Mouse (Mus musculus): ENCODE data around the gene Snx10.

The Snx10 gene

GRCm38 (mm10) chr6:51533467-51534200 lies 9.9 kb downstream of the Snx10 start:
- peak; percentile 67 for DNase-seq (ENCODE audit: low read depth, low spot score)

- no peak for DNase-seq (ENCODE audit: low read depth, low spot score)
Observed at GRCm38 (mm10) chr6:51535571-51535970, 11.9 kb downstream of the Snx10 start.

DNA sequence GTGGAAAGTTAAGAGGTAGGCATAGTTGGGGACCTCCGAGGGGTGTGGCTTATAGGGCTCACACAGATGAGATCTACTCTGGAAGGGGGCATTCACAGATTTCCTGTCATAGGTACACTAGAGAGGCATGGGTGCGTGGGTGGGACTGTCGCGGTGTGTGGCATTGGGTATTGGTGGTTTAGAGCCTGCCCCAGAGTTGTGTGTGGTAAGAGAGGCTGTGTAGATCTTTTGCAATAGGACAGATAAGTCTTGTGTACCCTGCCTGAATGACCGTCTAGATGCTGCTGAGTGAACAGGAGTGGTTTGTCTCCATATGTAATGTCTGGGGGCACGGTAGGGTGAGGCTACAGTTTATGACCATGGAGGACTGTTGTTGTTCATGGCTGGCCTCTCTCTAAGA lies 16.8 kb downstream of the Snx10 start:
- DNase-seq (ENCODE audit: low read depth, low spot score), result no peak

GRCm38 (mm10) chr6:51541422-51541821 lies 17.7 kb downstream of the Snx10 start:
- no peak for DNase-seq (ENCODE audit: low read depth, low spot score)

DNA sequence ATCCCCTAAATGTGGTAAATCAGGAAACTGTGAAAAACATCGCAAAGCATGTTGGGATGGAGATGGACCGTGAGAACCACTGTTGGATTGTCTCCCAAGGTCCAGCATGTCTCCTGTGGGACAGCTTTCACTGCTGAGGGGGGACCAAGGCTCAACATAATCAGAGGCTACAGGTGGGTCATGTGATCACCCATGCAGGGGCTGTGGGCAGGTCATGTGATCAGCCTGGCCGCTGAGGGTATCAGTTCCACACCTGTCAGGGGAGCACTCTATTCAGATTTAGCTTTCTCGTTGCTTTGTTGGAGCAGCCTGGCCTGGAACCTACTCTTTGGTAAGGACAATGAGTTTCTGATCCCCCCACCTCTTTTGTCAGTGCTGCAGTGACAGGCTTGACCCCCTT lies 18.4 kb downstream of the Snx10 start:
- DNase-seq (ENCODE audit: low read depth, low spot score), result no peak

DNA sequence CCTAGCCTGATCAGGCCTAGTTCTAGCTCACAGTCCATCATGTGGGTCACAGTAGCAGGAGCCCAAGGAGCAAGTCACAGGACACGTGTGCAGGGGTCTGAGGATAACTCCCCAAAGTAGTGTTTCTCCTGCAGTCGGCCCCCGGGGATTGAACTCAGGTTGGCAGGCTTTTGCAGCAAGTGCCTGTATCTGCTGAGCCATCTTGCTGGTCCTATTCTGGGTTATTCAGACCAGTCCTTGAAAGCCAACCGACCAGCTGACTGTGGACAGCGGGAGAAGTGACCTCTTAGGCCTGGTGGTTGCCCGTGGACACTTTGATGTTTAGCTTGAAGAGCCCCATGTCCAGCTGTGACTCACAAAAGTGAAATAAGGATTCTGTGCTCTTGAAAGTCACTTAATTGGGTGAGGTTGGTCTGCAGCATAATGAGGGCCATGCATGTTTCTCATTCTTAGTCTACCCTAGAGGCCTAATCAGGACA lies 20.0 kb downstream of the Snx10 start:
- peak; percentile 38 for DNase-seq (ENCODE audit: low read depth, low spot score)

- peak; percentile 89 for DNase-seq (ENCODE audit: low read depth, low spot score)
Observed at GRCm38 (mm10) chr6:51544118-51544681, 20.5 kb downstream of the Snx10 start.

DNA sequence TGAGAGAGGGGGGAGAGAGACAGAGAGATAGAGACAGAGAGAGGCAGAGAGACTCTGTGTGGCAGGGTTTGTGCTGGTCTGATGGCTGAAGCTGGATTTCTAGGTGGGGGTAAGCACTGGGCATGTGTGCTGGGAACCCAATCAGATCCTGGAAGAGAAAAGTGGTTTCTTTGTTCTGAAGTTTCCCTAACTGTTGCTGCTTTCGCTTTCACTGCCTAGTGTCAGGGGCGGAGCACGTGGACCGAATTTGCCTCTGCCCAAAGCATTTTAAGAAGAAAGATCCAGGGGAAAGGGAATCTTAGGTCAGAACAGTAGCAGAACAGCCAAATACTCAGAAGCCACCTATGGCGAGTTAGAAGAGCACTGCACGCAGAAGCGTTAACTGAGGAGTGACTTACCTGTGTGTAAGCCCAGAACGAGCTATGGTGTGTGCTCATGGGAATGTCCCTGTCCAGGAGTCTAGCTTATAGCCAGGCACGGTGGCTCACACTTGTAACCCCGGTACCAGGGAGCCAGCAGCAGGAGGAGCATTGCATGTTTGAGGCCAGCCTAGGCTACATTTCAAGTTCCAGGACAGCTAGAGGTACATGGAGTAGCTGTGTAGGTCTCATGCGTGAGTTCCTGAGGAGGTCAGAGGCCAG lies 21.6 kb downstream of the Snx10 start:
- peak; percentile 88 for DNase-seq (ENCODE audit: low read depth, low spot score)

- peak; percentile 61 for DNase-seq (ENCODE audit: low read depth, low spot score)
Observed at GRCm38 (mm10) chr6:51546085-51546484, 22.4 kb downstream of the Snx10 start.

- DNase-seq (ENCODE audit: low read depth, low spot score), result no peak
Observed at GRCm38 (mm10) chr6:51548757-51549156, 25.1 kb downstream of the Snx10 start.

GRCm38 (mm10) chr6:51551267-51551802 lies 27.6 kb downstream of the Snx10 start:
- DNase-seq (ENCODE audit: low read depth, low spot score), result no peak

DNA sequence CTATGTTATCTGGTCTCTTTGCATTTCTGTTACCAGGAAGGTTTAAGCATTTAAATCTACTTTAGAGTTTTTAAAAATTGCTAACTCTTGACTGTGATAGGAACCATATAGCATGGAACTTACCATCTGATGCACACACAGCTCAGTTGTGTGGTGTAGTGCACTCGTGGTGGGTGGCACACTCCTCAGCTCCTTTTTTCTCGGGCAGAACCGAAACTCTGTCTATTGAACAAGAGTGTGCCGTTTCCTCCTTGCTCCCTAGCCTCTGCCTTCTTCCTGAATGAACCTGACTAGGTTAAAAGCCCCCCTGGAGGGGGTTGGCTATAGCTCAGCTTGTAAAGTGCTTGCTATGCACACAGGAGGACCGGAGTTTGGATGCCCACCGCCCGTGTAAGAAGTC lies 32.9 kb downstream of the Snx10 start:
- no peak for DNase-seq (ENCODE audit: low read depth, low spot score)

DNA sequence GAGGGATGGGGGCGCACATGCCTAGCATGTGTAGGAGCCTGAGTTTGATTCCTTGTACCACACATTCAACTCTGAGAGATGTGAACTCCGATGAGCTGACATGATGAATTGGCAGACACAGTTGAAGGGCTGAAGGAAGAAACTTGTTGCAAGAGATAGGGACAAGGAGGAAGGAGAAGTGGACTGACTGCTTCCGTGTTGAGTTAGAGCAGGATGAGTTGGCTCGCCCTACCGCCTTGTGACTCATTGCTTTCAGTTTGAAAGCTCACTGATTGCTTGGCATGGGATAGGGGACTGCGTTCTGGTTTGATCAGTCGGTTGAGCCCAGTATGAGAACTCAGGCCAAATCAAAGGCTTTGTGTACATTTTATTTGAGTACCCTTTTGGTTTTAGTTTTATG lies 34.6 kb downstream of the Snx10 start:
- peak; percentile 53 for DNase-seq (ENCODE audit: low read depth, low spot score)

- DNase-seq (ENCODE audit: low read depth, low spot score), result peak; percentile 31
Observed at GRCm38 (mm10) chr6:51566771-51567680, 43.3 kb downstream of the Snx10 start.

DNA sequence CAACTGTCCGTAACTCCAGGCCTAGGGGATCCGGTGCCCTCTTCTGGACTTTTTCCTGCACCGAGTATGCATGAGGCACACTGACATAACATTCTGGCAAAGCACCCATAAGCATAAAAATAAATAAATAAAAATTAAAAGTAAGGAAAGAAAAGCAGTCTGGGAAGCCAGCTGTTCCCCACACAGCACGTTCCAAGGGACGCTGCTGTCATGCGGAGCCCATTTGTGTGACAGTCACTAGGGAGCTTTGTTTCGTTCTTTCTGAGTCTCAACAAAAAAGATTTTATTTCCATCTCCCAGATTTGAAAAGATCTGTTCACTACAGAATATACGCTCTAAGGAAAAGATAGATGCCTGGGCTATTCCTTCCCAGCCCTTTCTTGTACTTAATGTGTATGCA lies 45.4 kb downstream of the Snx10 start:
- no peak for DNase-seq (ENCODE audit: low read depth, low spot score)

DNA sequence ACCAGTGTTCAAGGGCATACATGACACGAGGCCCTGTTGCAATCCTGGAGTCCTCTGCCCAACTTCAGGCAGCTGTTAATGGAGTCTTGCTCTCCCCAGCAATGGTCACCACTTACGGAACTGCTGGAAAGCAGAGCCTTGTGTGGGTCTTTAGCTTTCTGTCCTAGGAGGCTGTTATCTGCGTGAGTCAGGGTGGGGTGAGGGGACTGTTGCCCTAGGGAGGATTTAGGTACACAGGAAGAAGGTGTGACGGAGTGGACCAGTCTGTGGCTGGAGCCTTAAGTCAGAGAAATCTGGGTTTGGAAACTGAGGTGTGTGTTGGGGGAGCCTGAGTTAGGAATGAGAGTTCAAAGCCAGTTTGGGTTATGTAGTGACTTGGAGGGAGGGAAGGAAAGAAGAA lies 49.4 kb downstream of the Snx10 start:
- no peak for DNase-seq (ENCODE audit: low read depth, low spot score)

DNA sequence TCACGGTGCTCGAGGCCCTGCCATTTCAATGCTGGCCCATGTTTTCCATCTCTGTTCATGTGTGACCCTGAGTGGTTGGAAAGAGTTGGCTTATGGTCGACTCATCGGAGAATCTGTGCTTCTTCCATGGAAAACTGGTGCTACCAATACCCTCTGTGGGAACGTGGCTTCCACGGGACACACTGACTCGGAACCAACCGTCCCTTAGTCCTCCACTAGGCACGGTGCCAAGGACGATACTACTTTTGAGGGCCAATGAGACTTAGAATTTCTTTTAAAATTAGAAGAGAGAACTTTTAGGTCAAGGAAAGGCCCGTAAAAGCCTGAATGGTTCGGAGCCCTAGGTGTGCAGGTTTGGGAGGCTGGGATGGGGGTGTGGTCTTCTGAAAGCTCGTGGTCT lies 50.4 kb downstream of the Snx10 start:
- no peak for DNase-seq (ENCODE audit: low read depth, low spot score)

- DNase-seq (ENCODE audit: low read depth, low spot score), result no peak
Observed at GRCm38 (mm10) chr6:51578415-51578814, 54.7 kb downstream of the Snx10 start.

- DNase-seq (ENCODE audit: low read depth, low spot score), result peak; percentile 96
Observed at GRCm38 (mm10) chr6:51580040-51580680, 56.5 kb downstream of the Snx10 start.

GRCm38 (mm10) chr6:51581418-51581817 lies 57.7 kb downstream of the Snx10 start:
- DNase-seq (ENCODE audit: low read depth, low spot score), result no peak

- no peak for DNase-seq (ENCODE audit: low read depth, low spot score)
Observed at GRCm38 (mm10) chr6:51582051-51582450, 58.4 kb downstream of the Snx10 start.
